Mouse (Mus musculus) megakaryocyte progenitor cell, adult 5-6 weeks (primary cell): ENCODE data around the gene C1s1. TPM values are rescaled to one million over a fixed set of nuclear protein-coding genes. Genes with fewer than 3 reads are reported as not detected.

Experiments
- total RNA-seq, 2 experiments: library from RNA; stranded (forward) in 1 of 2; stranded (reverse) in 1 of 2; fragments of 157-497, 149-512 nt in 1 of 2; fragments of 200-1000 nt in 1 of 2; gene quantifications; 2 replicates each; pipeline versions ENCODE4 v1.2.3 to v1.2.4; 2015 to 2017

C1s1 gene
- total RNA-seq, 2 experiments from 2014 or later, result not detected

Other genes starting within 250 kb of the C1s1 start
- 0.76 and 0.86 TPM in 2 replicates for gene Cd163, start 237.7 kb downstream of the C1s1 start, total RNA-seq (2015)
- gene Cd163, start 237.7 kb downstream of the C1s1 start, total RNA-seq (2017), result 2.7 TPM in 2 replicates
- gene Pex5, start 127.3 kb downstream of the C1s1 start, total RNA-seq (2015), result 15.5 and 20.7 TPM in 2 replicates
- 18.9 and 20.6 TPM in 2 replicates for gene Pex5, start 127.3 kb downstream of the C1s1 start, total RNA-seq (2017)
- gene Clstn3, start 77.6 kb downstream of the C1s1 start, total RNA-seq (2015), result 5.1 and 8.7 TPM in 2 replicates
- gene Clstn3, start 77.6 kb downstream of the C1s1 start, total RNA-seq (2017), result 6.8 and 10.4 TPM in 2 replicates
- 3.3 and 3.5 TPM in 2 replicates for gene C1rl, start 49.2 kb downstream of the C1s1 start, total RNA-seq (2015)
- gene C1rl, start 49.2 kb downstream of the C1s1 start, total RNA-seq (2017), result 5.6 and 6.8 TPM in 2 replicates
- 2.8 and 3.3 TPM in 2 replicates for gene C1ra, start 30.0 kb downstream of the C1s1 start, total RNA-seq (2015)
- 3.5 and 4.0 TPM in 2 replicates for gene C1ra, start 30.0 kb downstream of the C1s1 start, total RNA-seq (2017)
- gene C1rb, start 27.9 kb upstream of the C1s1 start, total RNA-seq (2015), result not detected in 2 replicates
- not detected in 2 replicates for gene C1rb, start 27.9 kb upstream of the C1s1 start, total RNA-seq (2017)
- not detected in 2 replicates for gene C1s2, start 93.7 kb upstream of the C1s1 start, total RNA-seq (2015)
- not detected in 2 replicates for gene C1s2, start 93.7 kb upstream of the C1s1 start, total RNA-seq (2017)
- gene Lpcat3, start 120.7 kb upstream of the C1s1 start, total RNA-seq (2015), result 38.4 and 40.7 TPM in 2 replicates
- 27.8 and 28.8 TPM in 2 replicates for gene Lpcat3, start 120.7 kb upstream of the C1s1 start, total RNA-seq (2017)
- 204 and 205 TPM in 2 replicates for gene Emg1, start 169.8 kb upstream of the C1s1 start, total RNA-seq (2015)
- 304 and 317 TPM in 2 replicates for gene Emg1, start 169.8 kb upstream of the C1s1 start, total RNA-seq (2017)
- 229 and 271 TPM in 2 replicates for gene Phb2, start 170.0 kb upstream of the C1s1 start, total RNA-seq (2015)
- gene Phb2, start 170.0 kb upstream of the C1s1 start, total RNA-seq (2017), result 335 and 374 TPM in 2 replicates
- gene Ptpn6, start 196.4 kb upstream of the C1s1 start, total RNA-seq (2015), result 115 and 121 TPM in 2 replicates
- 398 and 466 TPM in 2 replicates for gene Ptpn6, start 196.4 kb upstream of the C1s1 start, total RNA-seq (2017)
- gene Grcc10, start 199.0 kb upstream of the C1s1 start, total RNA-seq (2015), result 171 and 179 TPM in 2 replicates
- 99.5 and 133 TPM in 2 replicates for gene Grcc10, start 199.0 kb upstream of the C1s1 start, total RNA-seq (2017)
- not detected in 2 replicates for gene Gm45234, start 213.7 kb upstream of the C1s1 start, total RNA-seq (2015)
- not detected in 2 replicates for gene Gm45234, start 213.7 kb upstream of the C1s1 start, total RNA-seq (2017)
- gene Atn1, start 214.2 kb upstream of the C1s1 start, total RNA-seq (2015), result 25.2 and 25.7 TPM in 2 replicates
- 1.2 and 2.9 TPM in 2 replicates for gene Atn1, start 214.2 kb upstream of the C1s1 start, total RNA-seq (2017)
- not detected in 2 replicates for gene Eno2, start 227.3 kb upstream of the C1s1 start, total RNA-seq (2015)
- gene Eno2, start 227.3 kb upstream of the C1s1 start, total RNA-seq (2017), result not detected in 2 replicates
- gene Lrrc23, start 237.4 kb upstream of the C1s1 start, total RNA-seq (2015), result not detected in 2 replicates
- 0.17 TPM in 1 of 2 replicates, not detected in the other for gene Lrrc23, start 237.4 kb upstream of the C1s1 start, total RNA-seq (2017)